Mouse (Mus musculus): ENCODE data around the gene Cyp2t4.

The Cyp2t4 gene

DNA sequence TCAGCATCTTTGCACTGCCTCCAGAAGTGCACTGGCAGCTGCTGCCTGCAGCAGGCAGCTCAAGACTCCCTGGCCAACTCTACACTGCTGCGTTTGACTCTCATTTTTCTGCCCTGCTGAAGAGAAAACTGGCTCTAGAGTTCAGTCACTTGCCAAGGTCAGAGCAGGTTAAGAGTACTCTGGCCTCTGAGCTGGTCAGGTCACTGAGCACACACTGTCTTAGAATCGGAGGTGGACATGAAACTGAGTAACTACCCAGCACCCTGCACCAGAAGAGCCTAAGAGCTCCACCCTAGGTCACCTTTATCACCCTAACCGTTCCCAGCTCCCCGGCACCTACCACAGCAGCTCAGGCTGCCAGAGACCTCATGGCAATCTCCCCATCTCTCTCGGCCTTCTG is 32.5 kb downstream of the Cyp2t4 start:
- no peak for DNase-seq

DNA sequence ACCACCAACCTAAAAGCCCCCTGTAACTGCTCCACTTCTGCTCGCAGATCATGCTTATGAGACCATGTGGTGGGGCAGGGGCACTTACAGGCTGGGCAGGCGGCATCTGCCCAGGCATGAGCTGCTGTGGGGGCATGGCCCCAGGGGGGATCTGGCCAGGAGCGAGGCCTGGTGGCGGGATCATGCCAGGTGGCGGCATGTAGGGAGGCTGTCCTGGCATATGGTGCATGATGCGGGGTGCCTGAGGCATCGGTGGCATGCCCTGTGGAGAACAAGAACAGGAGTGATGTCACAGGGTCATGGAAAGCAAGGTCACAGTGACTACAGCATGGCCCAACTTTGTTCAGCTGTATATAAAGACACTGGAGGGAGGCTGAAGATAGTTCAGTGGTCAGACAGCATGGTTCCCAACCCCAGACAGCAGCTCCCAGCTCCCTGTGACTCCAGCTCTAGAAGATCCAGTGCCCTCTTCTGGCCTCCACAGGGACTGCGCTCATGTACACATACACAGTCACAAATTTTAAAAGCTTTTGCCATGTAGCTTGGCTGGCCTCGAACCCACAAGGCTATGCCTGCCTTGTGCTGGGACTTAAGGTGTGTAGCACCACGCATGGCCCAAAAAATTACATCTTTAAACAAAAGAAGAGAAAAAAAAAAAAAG is 35.9 kb downstream of the Cyp2t4 start:
- peak; percentile 23 to 35 for DNase-seq

- DNase-seq, result no peak
Observed at GRCm38 (mm10) chr7:27192434-27192833, 38.9 kb downstream of the Cyp2t4 start.

GRCm38 (mm10) chr7:27193731-27194130 is 40.2 kb downstream of the Cyp2t4 start:
- DNase-seq, result no peak

- peak; percentile 95 to 98 for DNase-seq
Observed at GRCm38 (mm10) chr7:27195681-27196611, 42.4 kb downstream of the Cyp2t4 start, which contains the start of the genes BC024978 and Snrpa. Gene BC024978, plus strand, starts transcription at chr7:27195781. Gene Snrpa, minus strand, starts transcription at chr7:27196271.

DNA sequence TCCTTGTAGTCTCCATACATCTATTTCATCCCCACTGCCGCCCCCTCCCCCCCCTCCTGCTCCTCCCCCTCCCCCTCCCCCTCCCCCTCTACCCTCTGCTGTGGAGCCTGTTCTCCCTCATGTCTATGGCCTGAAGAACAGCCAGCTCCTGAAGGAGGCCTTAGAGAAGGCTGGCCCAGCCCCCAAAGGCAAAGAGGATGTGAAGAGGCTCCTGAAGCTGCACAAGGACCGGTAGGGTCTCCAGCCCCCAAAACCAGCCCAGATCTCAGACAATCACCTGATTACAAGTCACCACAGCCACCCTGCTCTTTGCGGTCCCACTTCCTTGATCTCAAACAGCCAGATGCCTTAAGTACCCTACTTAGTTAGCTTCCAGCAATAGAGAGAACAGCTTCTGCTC is 43.6 kb downstream of the Cyp2t4 start:
- DNase-seq, result no peak

DNA sequence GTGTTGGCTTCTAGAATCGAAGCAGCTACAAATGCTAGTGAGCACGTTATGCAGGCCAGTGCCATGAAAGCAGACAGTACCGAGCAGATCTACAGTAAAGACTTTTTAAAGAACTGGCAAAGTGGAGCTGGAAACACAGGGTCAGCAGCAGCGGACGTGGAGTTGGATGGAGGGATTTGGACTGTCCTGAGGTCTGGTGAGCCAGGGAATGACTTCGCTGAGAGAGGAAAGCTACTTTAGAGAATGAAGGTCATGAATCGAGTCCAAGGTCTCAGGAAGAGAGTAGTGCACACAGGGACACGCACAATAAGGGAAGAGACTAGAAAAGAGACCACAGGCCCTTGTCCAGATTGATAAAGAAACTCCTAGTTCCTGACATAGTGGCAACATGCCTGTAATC is 44.1 kb downstream of the Cyp2t4 start:
- DNase-seq, result no peak

DNA sequence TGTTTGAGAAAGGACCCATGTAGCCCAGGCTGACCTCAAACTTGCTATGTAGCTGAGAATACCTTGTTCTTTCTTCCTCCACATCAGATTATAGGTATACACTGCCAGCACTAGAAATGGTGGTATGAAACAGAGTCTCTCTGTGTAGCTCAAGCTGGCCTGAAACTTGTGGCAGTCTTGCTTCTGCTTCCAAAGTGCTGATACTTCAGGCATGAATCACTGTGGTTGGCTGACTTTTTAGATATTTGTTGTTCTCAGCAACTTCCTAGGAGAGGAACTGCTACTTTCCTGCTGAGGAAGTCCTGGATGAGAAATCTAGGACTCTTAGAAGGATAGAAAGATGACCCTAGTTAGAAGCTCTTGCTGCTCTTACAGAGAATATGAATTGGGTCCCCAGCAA is 44.8 kb downstream of the Cyp2t4 start:
- no peak for DNase-seq

DNA sequence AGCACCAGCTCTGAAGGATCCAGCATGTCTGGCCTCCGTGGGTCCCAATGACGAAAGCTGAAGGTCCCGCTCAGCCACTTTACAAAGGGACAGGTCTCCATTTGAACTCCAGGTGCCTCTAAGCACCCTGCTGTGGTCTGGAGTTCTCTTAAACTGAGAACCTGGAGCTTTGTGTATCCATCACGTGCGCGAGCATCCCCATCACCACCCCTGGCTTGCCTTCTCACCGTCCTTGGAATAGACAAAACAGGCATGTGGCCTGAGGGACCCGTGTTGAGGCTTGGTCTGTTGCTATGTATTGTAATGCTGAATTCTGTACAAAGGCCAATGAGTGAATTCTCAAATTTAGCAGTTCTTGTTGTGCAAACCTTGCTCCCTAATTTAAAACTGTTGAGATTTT is 45.3 kb downstream of the Cyp2t4 start:
- DNase-seq, result no peak

DNA sequence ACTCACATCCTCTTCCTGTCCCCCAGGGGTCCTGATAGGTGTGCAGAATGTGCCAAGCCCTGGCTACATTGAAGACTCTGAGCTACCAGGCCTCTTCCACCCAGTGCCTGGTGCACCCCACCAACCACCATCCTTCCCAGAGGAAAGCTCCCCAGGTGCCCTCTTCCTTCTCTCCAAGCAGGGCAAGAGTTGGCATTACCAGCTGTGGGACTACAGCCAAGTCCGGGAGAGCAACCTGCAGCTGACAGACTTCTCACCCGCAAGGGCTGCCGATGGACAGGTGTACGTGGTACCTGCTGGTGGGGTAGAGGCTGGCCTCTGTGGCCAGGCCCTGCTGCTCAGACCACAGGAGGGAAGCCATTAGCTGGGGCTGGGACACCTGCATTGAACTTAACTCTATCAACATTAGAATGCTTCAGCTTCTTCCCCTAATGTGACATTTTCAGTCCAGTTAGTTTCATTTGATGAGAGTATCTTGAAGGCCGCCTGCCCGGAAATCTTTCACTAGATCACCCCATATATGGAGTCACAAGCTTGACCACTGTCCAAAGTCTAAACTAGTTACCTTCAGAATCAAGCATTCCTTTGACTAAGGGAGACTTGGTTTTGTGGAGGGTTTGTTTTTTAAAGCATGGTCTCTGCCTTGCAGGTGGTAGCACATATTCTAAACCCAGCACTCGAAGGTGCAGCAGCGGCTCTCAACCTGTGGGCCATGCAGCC is 50.4 kb downstream of the Cyp2t4 start:
- DNase-seq, result no peak

All from kidney, postnatal 4 days (tissue).